Mouse (Mus musculus): ENCODE data around the gene Gsap.
"Not testable (repeated sequence)": the region's sequence is repeated elsewhere in the genome, so short reads cannot be mapped to it uniquely, and the experiment has no call there.

The Gsap gene

DNA sequence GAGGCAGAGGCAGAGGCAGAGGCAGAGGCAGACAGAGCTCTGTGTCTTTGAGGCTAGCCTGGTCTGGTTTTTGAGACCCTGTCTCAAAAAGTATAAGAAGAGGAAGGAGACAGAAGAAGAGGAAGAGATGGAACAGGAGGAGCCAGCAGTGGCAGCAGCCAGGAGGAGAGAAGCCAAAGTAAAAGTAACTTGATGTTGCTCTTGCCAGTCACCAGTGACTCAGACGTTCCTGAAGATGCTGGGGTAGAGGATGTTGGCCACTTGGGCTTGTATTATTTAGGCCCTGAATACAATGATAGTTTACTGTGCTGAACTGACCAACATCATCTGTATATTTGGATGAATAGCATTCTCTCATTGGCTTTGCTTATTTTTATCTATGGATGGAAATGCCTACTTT is 142.5 kb downstream of the Gsap start:
- no peak for DNase-seq (ENCODE audit: inconsistent ontology term)

- DNase-seq (ENCODE audit: inconsistent ontology term) = no peak
Observed at GRCm38 (mm10) chr5:21329672-21330665, 143.9 kb downstream of the Gsap start.

GRCm38 (mm10) chr5:21331656-21332055 is 145.6 kb downstream of the Gsap start:
- no peak for DNase-seq (ENCODE audit: inconsistent ontology term)

GRCm38 (mm10) chr5:21332119-21332518 is 146.1 kb downstream of the Gsap start:
- no peak for DNase-seq (ENCODE audit: inconsistent ontology term)

- DNase-seq (ENCODE audit: inconsistent ontology term) = not testable (repeated sequence)
Observed at GRCm38 (mm10) chr5:21342265-21342664, 156.2 kb downstream of the Gsap start.

DNA sequence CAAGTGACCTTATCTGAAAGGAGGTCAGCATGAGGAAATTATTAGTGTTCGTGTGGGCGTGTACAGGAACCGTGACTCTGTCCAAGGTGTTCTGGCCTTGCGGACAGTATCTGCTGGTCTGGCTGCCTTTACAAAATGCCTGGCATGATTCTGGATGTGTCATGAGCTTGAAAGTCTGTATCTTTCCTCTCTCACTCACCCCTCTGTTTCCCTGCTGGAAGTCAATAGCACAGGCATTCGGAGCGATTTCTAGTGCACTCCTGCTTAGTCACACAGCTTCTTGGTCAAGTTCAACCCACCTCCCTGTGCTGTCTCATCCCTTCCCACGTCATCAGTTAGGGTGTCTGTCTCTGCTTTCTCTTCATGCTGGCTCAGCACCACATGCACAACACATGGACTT is 162.3 kb downstream of the Gsap start:
- DNase-seq (ENCODE audit: inconsistent ontology term) = peak; percentile 39

GRCm38 (mm10) chr5:21351678-21352077 is 165.6 kb downstream of the Gsap start:
- DNase-seq (ENCODE audit: inconsistent ontology term) = no peak

DNA sequence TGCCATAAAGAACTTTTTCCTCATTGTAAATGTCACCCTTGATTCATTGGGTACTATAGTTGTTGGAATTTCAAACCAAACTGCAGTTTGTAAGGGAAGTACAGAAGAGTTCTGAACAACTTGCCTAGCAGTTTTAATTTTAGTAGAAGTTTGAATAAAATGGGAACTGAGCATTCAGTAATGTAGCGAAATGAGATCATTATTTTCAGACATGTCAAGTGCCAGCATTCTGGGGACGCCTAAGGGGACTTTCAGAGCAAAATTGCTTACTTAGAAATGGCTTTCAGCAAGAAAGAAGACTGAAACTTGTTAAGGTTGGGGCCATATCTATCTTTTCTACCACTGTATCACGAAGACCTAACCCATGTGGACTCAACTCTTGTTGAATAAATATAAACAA is 172.6 kb downstream of the Gsap start:
- DNase-seq (ENCODE audit: inconsistent ontology term) = no peak

GRCm38 (mm10) chr5:21363343-21363742 is 177.3 kb downstream of the Gsap start:
- DNase-seq (ENCODE audit: inconsistent ontology term) = no peak
